Mouse (Mus musculus): ENCODE data around the gene Syde1.
"Not testable (repeated sequence)": the region's sequence is repeated elsewhere in the genome, so short reads cannot be mapped to it uniquely, and the experiment has no call there.

The Syde1 gene

GRCm38 (mm10) chr10:78591406-78592328, at the start of gene Syde1:
Gene Syde1, minus strand, starts transcription at chr10:78591964.
- CTCF ChIA-PET = interaction anchor here in 2 of 4 experiments (0.8 to 1.9 kb wide), 2 partner anchors 104 kb away, joined by 4 to 5 read pairs; no protein-coding TSS in a partner anchor
- POLR2A ChIA-PET = no interaction called here

- ChIA-PET CTCF (no interaction called here), POLR2A (no interaction called here)
These were observed 40.5 kb upstream of the Syde1 start for GRCm38 (mm10) chr10:78632311-78632710.

GRCm38 (mm10) chr10:78630194-78630593, 38.4 kb upstream of the Syde1 start:
- POLR2A ChIA-PET = no interaction called here
- CTCF ChIA-PET = no interaction called here

- CTCF ChIA-PET, POLR2A ChIA-PET: not testable (repeated sequence)
These were observed 31.4 kb upstream of the Syde1 start for GRCm38 (mm10) chr10:78623143-78623542.

GRCm38 (mm10) chr10:78617974-78618373, 26.2 kb upstream of the Syde1 start, which contains the start of gene Olfr1357:
Gene Olfr1357, minus strand, starts transcription at chr10:78618074.
- POLR2A ChIA-PET = no interaction called here
- CTCF ChIA-PET = no interaction called here

GRCm38 (mm10) chr10:78607602-78608001, 15.8 kb upstream of the Syde1 start:
- CTCF ChIA-PET = no interaction called here

GRCm38 (mm10) chr10:78605080-78605479, 13.3 kb upstream of the Syde1 start:
- ChIA-PET CTCF (no interaction called here), POLR2A (no interaction called here)

More at GRCm38 (mm10) chr10:78607602-78608001, 15.8 kb upstream of the Syde1 start:
- POLR2A ChIA-PET = interaction anchor here in 2 of 4 experiments (0.6 to 1.1 kb wide), 2 partner anchors 10 to 130 kb away, joined by 3 read pairs; no protein-coding TSS in a partner anchor

- CTCF ChIA-PET = no interaction called here
- POLR2A ChIA-PET = interaction anchor here in 1 of 4 experiments (1.3 kb wide), 1 partner anchor 25 kb away, joined by 4 read pairs; the partner anchor contains the start of gene Ilvbl
These were observed 8.1 kb upstream of the Syde1 start for GRCm38 (mm10) chr10:78599865-78600264.

- CTCF ChIA-PET = interaction anchor here in 2 of 4 experiments (0.6 to 0.7 kb wide), 2 partner anchors 140 to 516 kb away, joined by 3 to 8 read pairs; no protein-coding TSS in a partner anchor
- POLR2A ChIA-PET = interaction anchor here in 3 of 4 experiments (0.7 to 1.3 kb wide), 4 partner anchors 10 to 971 kb away, joined by 3 to 8 read pairs (median 3); no protein-coding TSS in a partner anchor
These were observed 2.8 kb upstream of the Syde1 start for GRCm38 (mm10) chr10:78594566-78594965.

- ChIA-PET CTCF (interaction anchor here in 1 of 4 experiments (0.7 kb wide), 1 partner anchor 516 kb away, joined by 8 read pairs; no protein-coding TSS in a partner anchor), POLR2A (interaction anchor here in 3 of 4 experiments (0.7 to 1.3 kb wide), 4 partner anchors 9 to 971 kb away, joined by 3 to 8 read pairs (median 3); no protein-coding TSS in a partner anchor)
These were observed 2.4 kb upstream of the Syde1 start for GRCm38 (mm10) chr10:78594157-78594556.

GRCm38 (mm10) chr10:78593736-78594135, 2.0 kb upstream of the Syde1 start:
- ChIA-PET CTCF (no interaction called here), POLR2A (interaction anchor here in 2 of 4 experiments (0.7 kb wide), 2 partner anchors 9 to 970 kb away, joined by 3 read pairs; no protein-coding TSS in a partner anchor)

- ChIA-PET CTCF (no interaction called here), POLR2A (no interaction called here)
These were observed 1.2 kb upstream of the Syde1 start for GRCm38 (mm10) chr10:78592856-78593379.

- ChIA-PET POLR2A (no interaction called here), CTCF (interaction anchor here in 2 of 4 experiments (0.8 to 1.9 kb wide), 2 partner anchors 103 kb away, joined by 4 to 5 read pairs; no protein-coding TSS in a partner anchor)
These were observed 1.0 kb downstream of the Syde1 start for GRCm38 (mm10) chr10:78590744-78591143.

GRCm38 (mm10) chr10:78589901-78590300, 1.9 kb downstream of the Syde1 start:
- CTCF ChIA-PET = interaction anchor here in 2 of 4 experiments (0.8 to 1.9 kb wide), 2 partner anchors 65 to 102 kb away, joined by 3 to 5 read pairs; no protein-coding TSS in a partner anchor
- POLR2A ChIA-PET = interaction anchor here in 1 of 4 experiments (0.7 kb wide), 1 partner anchor 16 kb away, joined by 3 read pairs; the partner anchor contains the start of gene Ilvbl

- CTCF ChIA-PET = interaction anchor here in 3 of 4 experiments (0.5 to 1.0 kb wide), 3 partner anchors 64 to 1578 kb away, joined by 3 to 9 read pairs (median 3); no protein-coding TSS in a partner anchor
These were observed 2.5 kb downstream of the Syde1 start for GRCm38 (mm10) chr10:78589291-78589690.

GRCm38 (mm10) chr10:78586026-78586425, 5.7 kb downstream of the Syde1 start:
- POLR2A ChIA-PET = no interaction called here
- CTCF ChIA-PET = no interaction called here

More at GRCm38 (mm10) chr10:78589291-78589690, 2.5 kb downstream of the Syde1 start:
- POLR2A ChIA-PET = no interaction called here

- POLR2A ChIA-PET = no interaction called here
- CTCF ChIA-PET = no interaction called here
These were observed 6.2 kb downstream of the Syde1 start for GRCm38 (mm10) chr10:78585606-78586005.

- ChIA-PET CTCF (no interaction called here), POLR2A (interaction anchor here in 1 of 4 experiments (0.6 kb wide), 1 partner anchor 9 kb away, joined by 3 read pairs; no protein-coding TSS in a partner anchor)
These were observed 6.8 kb downstream of the Syde1 start for GRCm38 (mm10) chr10:78584996-78585395.

GRCm38 (mm10) chr10:78583939-78584338, 7.8 kb downstream of the Syde1 start:
- CTCF ChIA-PET = no interaction called here
- POLR2A ChIA-PET = interaction anchor here in 1 of 4 experiments (1.2 kb wide), 1 partner anchor 12 kb away, joined by 3 read pairs; no protein-coding TSS in a partner anchor
